Mouse (Mus musculus) liver, embryonic 13.5 days (tissue): ENCODE measurements at regions not wholly inside any gene's neighbourhood (a gene's known extent, or its start where the extent isn't known, plus 50 kb on each side); places are given as distances from the start of the nearest gene placed in this dataset.

Experiments
- ATAC-seq: fragments of 200-750 bp; cut with Nextera tagmentation; 2 replicates; pipeline ENCODE4 v1.8.0; 2017; ENCODE audit warnings: low read depth, mild to moderate bottlenecking, moderate number of reproducible peaks, moderate library complexity
- DNase-seq: peaks from one replicate; pipeline ENCODE4 v3.0.0; 2022
- H3K27ac ChIP-seq: fragments of 300-500 bp; sonication (generic); 2 replicates; pipeline ENCODE4 v1.5.1; 2015; ENCODE audit warnings: moderate library complexity, mild to moderate bottlenecking, inconsistent platforms
- H3K27me3 ChIP-seq: fragments of 300-500 bp; sonication (generic); 2 replicates; pipeline ENCODE4 v1.6.1; 2015; ENCODE audit warnings: mild to moderate bottlenecking, inconsistent platforms
- H3K36me3 ChIP-seq: fragments of 300-500 bp; sonication (generic); 2 replicates; pipeline ENCODE4 v1.6.1; 2015; ENCODE audit warnings: mild to moderate bottlenecking, inconsistent platforms
- H3K4me1 ChIP-seq: fragments of 300-500 bp; sonication (generic); replicated peaks from 2 replicates; pipeline ENCODE4 v1.6.1; 2015; ENCODE audit warnings: inconsistent platforms
- H3K4me2 ChIP-seq: fragments of 300-500 bp; sonication (generic); 2 replicates; pipeline ENCODE4 v1.6.1; 2015; ENCODE audit warnings: inconsistent platforms, mild to moderate bottlenecking, moderate library complexity
- H3K4me3 ChIP-seq: fragments of 300-500 bp; sonication (generic); replicated peaks from 2 replicates; pipeline ENCODE4 v1.5.1; 2015; ENCODE audit warnings: mild to moderate bottlenecking, inconsistent platforms
- H3K9ac ChIP-seq: fragments of 300-500 bp; sonication (generic); 2 replicates; pipeline ENCODE4 v1.6.1; 2015; ENCODE audit warnings: mild to moderate bottlenecking, inconsistent platforms
- H3K9me3 ChIP-seq: fragments of 300-500 bp; sonication (generic); replicated peaks from 2 replicates; pipeline ENCODE4 v1.6.1; 2016; ENCODE audit warnings: inconsistent platforms
- WGBS: fragments of 180-500 bp; shearing (Covaris S2); methylation state at CpG from one replicate; pipeline ENCODE4 v1.1.7; 2015; ENCODE audit not compliant: insufficient replicate concordance; 5-methylcytosine and 5-hydroxymethylcytosine counted together

GRCm38 (mm10) chr13:97604451-97604850, 156.0 kb downstream of the Gm10260 start:
- DNase-seq (no peak), ATAC-seq (no peak)
- no peak overlapping the region for H3K9ac ChIP-seq
- H3K27me3 ChIP-seq, result no peaks in the 10 kb centered on the region
- WGBS, result 52% methylated on average over 3 of the region's 3 CpGs
- no peaks in the 10 kb centered on the region for H3K9me3 ChIP-seq
- no peaks in the 10 kb centered on the region for H3K36me3 ChIP-seq
- H3K4me1 ChIP-seq, result peaks cover 3% of the 10 kb centered on the region
- H3K4me2 ChIP-seq, result no peak overlapping the region
- H3K4me3 ChIP-seq, result no peak overlapping the region
- no peak overlapping the region for H3K27ac ChIP-seq

- H3K4me1 ChIP-seq, result no peaks in the 10 kb centered on the region
- H3K36me3 ChIP-seq, result no peaks in the 10 kb centered on the region
- no peaks in the 10 kb centered on the region for H3K9me3 ChIP-seq
- no peaks in the 10 kb centered on the region for H3K27me3 ChIP-seq
- ATAC-seq (no peak), DNase-seq (no peak)
- H3K27ac ChIP-seq, result no peak overlapping the region
- H3K4me3 ChIP-seq, result no peak overlapping the region
- H3K9ac ChIP-seq, result no peak overlapping the region
- WGBS, result 78% methylated on average over 7 of the region's 7 CpGs
- no peak overlapping the region for H3K4me2 ChIP-seq
These were observed 159.2 kb downstream of the Gm10260 start for GRCm38 (mm10) chr13:97601135-97601730.

DNA sequence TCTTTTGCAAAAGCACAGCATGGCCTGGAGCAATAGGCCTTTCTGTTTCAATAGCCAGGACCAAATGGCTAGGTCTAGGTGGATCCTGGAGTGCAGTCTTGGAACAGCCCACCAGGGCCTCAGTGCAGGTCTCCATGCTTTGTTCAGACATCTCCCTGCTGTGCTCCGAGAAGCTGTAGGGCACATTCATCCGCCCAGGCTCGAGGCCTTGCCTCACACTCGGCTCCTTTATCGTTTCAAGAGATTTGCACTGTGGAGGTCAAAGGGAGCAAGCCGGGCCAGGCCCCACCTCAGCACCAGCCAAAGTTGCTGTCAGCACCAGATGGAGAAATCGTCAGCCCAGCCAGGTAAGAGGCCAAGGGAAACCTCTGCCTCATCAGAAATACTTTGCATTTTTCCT, 160.3 kb downstream of the Gm10260 start:
- no peak overlapping the region for H3K9ac ChIP-seq
- no peak for DNase-seq
- H3K27ac ChIP-seq, result no peak overlapping the region
- H3K27me3 ChIP-seq, result no peaks in the 10 kb centered on the region
- no peak overlapping the region for H3K4me3 ChIP-seq
- ATAC-seq, result no peak
- no peak overlapping the region for H3K4me2 ChIP-seq
- no peaks in the 10 kb centered on the region for H3K36me3 ChIP-seq
- no peaks in the 10 kb centered on the region for H3K9me3 ChIP-seq
- no peaks in the 10 kb centered on the region for H3K4me1 ChIP-seq
- 71% methylated on average over 7 of the region's 7 CpGs for WGBS

DNA sequence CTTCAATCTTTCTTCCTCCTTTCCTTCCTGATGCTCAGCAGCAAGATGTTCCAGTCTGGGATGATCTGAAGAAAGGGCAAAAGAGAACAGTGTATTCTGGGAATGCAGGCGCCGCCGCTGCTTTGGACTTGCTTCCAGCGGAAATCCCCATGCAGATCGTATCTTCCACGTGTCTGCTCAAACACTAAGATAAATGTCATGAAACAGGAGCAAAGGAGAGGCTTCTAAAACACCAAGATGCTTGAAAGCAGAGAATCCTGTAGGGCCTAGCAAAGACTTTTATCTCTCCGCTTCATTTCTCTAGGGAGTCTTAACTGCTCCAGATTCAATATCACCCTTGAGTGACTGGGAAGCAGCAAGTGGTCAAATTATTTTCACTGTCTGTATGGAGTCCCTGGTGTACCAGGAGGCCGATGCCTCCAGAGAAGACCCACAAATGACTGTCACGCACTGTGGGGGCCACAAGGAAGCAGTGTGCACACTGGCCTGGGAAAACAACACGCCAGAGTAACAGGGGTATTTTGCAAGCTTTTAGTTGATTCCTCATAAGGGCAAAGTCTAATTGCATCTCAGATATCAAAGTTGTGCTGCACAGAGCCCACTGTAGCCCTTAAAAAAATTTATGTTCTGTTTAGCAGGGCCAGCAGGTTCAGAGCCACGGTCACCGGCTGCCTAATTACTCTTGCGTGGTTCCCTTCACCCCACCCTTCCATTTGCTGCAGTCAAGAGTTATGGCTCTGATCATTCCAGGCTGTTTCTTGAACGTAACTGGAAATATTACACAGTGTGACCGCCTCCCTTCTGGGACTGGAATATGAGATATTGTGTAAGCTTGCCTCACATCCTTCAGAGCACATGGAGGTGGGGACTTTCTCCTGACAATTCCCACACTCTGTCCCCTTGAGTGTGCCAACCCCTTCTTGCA, 161.7 kb downstream of the Gm10260 start:
- Histone ChIP-seq H3K4me2 (no peak overlapping the region), H3K4me1 (no peaks in the 10 kb centered on the region), H3K9ac (no peak overlapping the region), H3K27me3 (no peaks in the 10 kb centered on the region), H3K27ac (no peak overlapping the region), H3K9me3 (no peaks in the 10 kb centered on the region), H3K36me3 (no peaks in the 10 kb centered on the region), H3K4me3 (no peak overlapping the region)
- DNase-seq, result no peak
- no peak for ATAC-seq
- 65% methylated on average over 15 of the region's 15 CpGs for WGBS

DNA sequence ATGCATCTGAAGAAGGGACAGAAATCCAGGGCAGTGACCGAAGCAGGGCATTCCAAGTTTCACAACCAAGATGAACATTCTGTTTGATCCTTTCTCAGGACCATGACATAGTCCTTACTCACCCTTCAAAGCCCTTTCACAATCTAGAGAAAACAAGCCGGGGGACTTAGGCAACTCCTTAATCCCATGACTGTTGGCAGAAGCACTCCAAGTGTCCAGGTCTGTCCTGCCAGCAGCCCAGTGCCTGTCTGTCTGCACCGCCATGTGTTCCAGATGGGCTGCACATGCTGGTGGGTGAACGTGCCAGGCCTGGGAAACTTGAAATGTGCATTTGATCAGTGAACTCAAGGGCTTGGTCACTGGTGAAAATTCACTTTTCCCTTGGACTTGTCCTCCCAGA, 165.6 kb downstream of the Gm10260 start:
- Histone ChIP-seq H3K27ac (no peak overlapping the region), H3K9me3 (no peaks in the 10 kb centered on the region), H3K4me1 (no peaks in the 10 kb centered on the region), H3K27me3 (no peaks in the 10 kb centered on the region), H3K4me3 (no peak overlapping the region), H3K4me2 (no peak overlapping the region), H3K9ac (no peak overlapping the region), H3K36me3 (no peaks in the 10 kb centered on the region)
- WGBS, result 73% methylated on average over 4 of the region's 4 CpGs
- DNase-seq (no peak), ATAC-seq (no peak)

DNA sequence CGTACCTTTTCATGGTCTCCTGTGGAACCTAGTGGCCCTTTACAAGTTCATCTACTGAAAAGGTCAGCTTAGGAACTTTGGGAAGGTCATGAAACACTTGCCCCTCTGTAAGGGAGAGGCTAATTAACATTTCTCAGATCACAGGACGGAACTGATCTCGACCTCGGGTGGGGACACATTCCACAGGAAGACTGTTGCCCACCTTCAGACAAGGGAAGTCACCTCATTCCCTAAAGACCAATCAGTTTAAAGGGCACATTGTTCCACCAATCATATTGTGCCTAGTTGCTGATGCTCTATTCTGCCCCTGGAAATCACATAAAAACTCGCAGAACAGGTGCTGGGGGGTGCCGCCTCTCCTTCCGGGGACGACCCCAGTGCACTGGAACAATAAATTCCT, 170.8 kb downstream of the Gm10260 start:
- Histone ChIP-seq H3K9me3 (no peaks in the 10 kb centered on the region), H3K27me3 (no peaks in the 10 kb centered on the region), H3K4me3 (no peak overlapping the region), H3K27ac (no peak overlapping the region), H3K9ac (no peak overlapping the region), H3K4me2 (no peak overlapping the region), H3K4me1 (no peaks in the 10 kb centered on the region), H3K36me3 (no peaks in the 10 kb centered on the region)
- no peak for ATAC-seq
- no peak for DNase-seq
- 78% methylated on average over 8 of the region's 8 CpGs for WGBS

DNA sequence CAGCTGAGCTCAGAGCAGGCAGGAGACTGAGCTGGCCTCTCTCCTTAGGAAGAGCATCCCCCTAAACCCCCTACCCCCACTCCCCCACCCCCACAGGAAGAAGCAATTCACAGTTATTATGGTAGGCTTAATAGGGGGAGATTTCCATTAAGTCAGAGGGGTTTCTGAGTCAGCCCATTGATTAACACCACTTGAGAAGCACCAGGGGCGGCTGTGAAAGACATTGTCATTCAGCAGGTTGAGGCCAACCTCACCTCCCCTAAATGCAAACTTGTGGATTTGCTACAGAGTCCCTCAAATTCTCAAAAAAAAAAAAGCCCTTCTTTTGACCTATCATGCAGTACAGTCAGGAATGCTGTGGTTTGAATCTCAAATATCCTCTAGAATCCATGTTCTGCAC, 172.3 kb downstream of the Gm10260 start:
- 69% methylated on average over 1 of the region's 1 CpGs for WGBS
- ATAC-seq, result no peak
- Histone ChIP-seq H3K4me1 (no peaks in the 10 kb centered on the region), H3K9ac (no peak overlapping the region), H3K27me3 (no peaks in the 10 kb centered on the region), H3K9me3 (no peaks in the 10 kb centered on the region), H3K4me2 (no peak overlapping the region), H3K27ac (no peak overlapping the region), H3K36me3 (no peaks in the 10 kb centered on the region), H3K4me3 (no peak overlapping the region)
- DNase-seq, result no peak

DNA sequence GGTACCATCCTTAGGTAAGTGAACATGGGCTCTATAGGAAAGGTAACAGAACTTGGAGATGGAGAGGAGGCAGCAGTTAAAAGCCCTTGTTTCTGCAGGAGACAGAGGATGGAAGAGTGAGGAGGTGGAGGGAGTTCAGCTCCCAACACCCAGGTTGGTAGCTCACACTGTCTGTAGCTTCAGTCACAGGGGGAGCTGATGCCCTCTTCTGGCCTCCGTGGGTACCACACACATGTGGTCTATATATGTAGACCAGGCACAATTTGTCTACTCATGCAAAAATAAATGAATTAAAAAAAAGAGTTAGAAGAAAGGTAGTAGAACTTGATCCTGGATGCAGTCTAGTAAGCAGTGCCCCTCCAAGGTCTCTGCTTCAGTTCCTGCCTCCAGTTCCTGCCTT, 173.3 kb downstream of the Gm10260 start:
- no peak overlapping the region for H3K9ac ChIP-seq
- 57% methylated on average over 1 of the region's 1 CpGs for WGBS

DNA sequence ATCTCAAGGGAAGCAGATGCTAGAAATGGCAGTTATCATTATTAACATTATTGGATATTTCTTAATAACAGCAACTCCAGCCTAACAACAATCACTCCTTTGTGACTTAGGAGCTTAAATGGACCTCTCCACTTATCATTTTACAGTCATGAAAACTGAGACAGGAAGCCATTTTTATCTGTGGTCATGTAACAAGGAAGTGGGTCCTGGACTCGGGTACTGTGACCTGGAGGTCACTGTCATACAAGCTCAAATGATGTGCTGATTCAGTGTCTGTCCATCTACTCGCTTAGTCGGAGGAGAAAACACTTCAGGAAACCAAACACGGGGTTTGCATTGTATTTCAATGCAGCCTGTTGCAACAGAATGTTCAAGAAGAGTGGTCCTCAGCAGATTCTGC, 176.4 kb downstream of the Gm10260 start:
- Histone ChIP-seq H3K9me3 (no peaks in the 10 kb centered on the region), H3K4me3 (no peak overlapping the region), H3K27ac (no peak overlapping the region), H3K36me3 (no peaks in the 10 kb centered on the region), H3K4me2 (no peak overlapping the region), H3K27me3 (no peaks in the 10 kb centered on the region), H3K9ac (no peak overlapping the region), H3K4me1 (no peaks in the 10 kb centered on the region)
- ATAC-seq (no peak), DNase-seq (no peak)
- WGBS, result 18% methylated on average over 4 of the region's 4 CpGs

More for the DNA sequence above, 173.3 kb downstream of the Gm10260 start:
- Histone ChIP-seq H3K9me3 (no peaks in the 10 kb centered on the region), H3K4me1 (no peaks in the 10 kb centered on the region), H3K27ac (no peak overlapping the region), H3K36me3 (no peaks in the 10 kb centered on the region), H3K4me3 (no peak overlapping the region), H3K27me3 (no peaks in the 10 kb centered on the region), H3K4me2 (no peak overlapping the region)
- no peak for DNase-seq
- ATAC-seq, result no peak

DNA sequence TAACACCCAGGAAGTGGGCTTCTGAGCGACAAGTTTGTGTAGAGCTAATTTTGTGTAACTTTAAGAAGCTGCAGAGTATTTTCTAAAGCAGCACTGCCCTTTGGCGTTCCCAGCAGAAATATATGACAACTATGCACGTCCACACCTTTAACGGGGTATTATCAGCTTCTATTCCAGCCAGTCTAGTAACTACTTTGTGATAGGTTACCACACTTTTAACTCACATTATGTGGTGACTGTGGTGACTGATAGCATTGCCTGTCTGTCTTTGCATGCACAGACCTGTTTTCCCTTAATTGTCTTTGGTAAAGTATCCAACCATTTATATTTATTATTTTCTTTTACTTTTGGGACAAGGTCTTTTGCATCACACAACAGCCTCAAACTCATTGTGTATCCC, 179.1 kb downstream of the Gm10260 start:
- H3K27me3 ChIP-seq, result no peaks in the 10 kb centered on the region
- no peak overlapping the region for H3K27ac ChIP-seq
- no peak for DNase-seq
- 30% methylated on average over 4 of the region's 4 CpGs for WGBS
- ATAC-seq, result no peak
- no peaks in the 10 kb centered on the region for H3K36me3 ChIP-seq
- no peak overlapping the region for H3K4me2 ChIP-seq
- H3K4me1 ChIP-seq, result no peaks in the 10 kb centered on the region; the same call in 1 of the 2 replicates
- no peak overlapping the region for H3K9ac ChIP-seq
- no peaks in the 10 kb centered on the region for H3K9me3 ChIP-seq
- no peak overlapping the region for H3K4me3 ChIP-seq

DNA sequence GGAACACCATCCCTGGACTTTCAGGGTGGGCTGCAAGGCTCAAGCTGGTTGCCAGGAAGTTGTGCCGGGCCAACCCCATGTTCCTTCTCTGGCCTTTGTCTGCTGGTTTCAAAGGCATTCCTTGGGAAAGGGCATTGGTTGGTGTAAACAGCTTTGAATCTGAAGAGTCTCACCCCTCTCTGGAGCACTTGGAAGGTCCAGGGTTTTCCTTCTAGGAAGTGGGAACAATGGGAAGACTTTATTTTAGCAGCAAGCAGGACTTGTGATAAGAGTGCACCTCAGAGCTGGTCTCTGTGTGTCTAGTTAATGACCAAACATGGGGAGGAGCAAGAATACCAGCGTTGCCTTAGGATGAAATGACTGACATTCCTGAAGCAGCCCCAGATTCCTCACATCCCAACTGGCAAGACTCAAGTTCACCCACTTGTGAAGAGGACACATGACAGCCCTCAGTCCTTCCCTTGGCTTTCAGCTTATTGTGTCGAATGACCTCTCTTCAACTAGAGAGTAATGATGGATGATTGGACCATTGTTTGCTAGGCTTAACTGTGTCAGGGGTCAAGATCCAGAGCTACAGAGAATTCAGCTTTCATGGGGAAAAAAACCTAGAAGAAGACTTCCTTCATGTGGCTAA, 180.1 kb downstream of the Gm10260 start:
- no peaks in the 10 kb centered on the region for H3K36me3 ChIP-seq
- no peak overlapping the region for H3K27ac ChIP-seq
- H3K4me1 ChIP-seq, result no peaks in the 10 kb centered on the region; the same call in 1 of the 2 replicates
- no peak overlapping the region for H3K4me3 ChIP-seq
- ATAC-seq, result no peak
- no peak overlapping the region for H3K4me2 ChIP-seq
- no peaks in the 10 kb centered on the region for H3K9me3 ChIP-seq
- H3K9ac ChIP-seq, result no peak overlapping the region
- 41% methylated on average over 3 of the region's 3 CpGs for WGBS
- H3K27me3 ChIP-seq, result no peaks in the 10 kb centered on the region
- no peak for DNase-seq
